Mouse (Mus musculus) hindbrain, embryonic 13.5 days (tissue): Measurements from ENCODE around the gene Kcnk4. TPM values are rescaled to one million over a fixed set of nuclear protein-coding genes. Genes with fewer than 3 reads are reported as not detected.

ENCODE experiments used
- ATAC-seq: fragments of 200-750 bp; cut with Nextera tagmentation; 2 replicates; pipeline ENCODE4 v1.8.0; 2017; ENCODE audit warnings: moderate TSS enrichment; ENCODE audit not compliant: low FRiP score
- H3K27ac ChIP-seq: fragments of 300-500 bp; sonication (generic); 2 replicates; pipeline ENCODE4 v1.5.1; 2015; ENCODE audit warnings: inconsistent platforms, mild to moderate bottlenecking, moderate library complexity
- H3K27me3 ChIP-seq: fragments of 300-500 bp; sonication (generic); 2 replicates; pipeline ENCODE4 v1.6.1; 2015; ENCODE audit warnings: mild to moderate bottlenecking, inconsistent platforms
- H3K36me3 ChIP-seq: fragments of 300-500 bp; sonication (generic); 2 replicates; pipeline ENCODE4 v1.6.1; 2015; ENCODE audit warnings: mild to moderate bottlenecking, inconsistent platforms
- H3K4me1 ChIP-seq: fragments of 300-500 bp; sonication (generic); replicated peaks from 2 replicates; pipeline ENCODE4 v1.6.1; 2015; ENCODE audit warnings: inconsistent platforms
- H3K4me2 ChIP-seq: fragments of 300-500 bp; sonication (generic); 2 replicates; pipeline ENCODE4 v1.6.1; 2015; ENCODE audit warnings: inconsistent platforms, mild to moderate bottlenecking, moderate library complexity
- H3K4me3 ChIP-seq: fragments of 300-500 bp; sonication (generic); 2 replicates; pipeline ENCODE4 v1.5.1; 2015; ENCODE audit warnings: mild to moderate bottlenecking, inconsistent platforms
- H3K9ac ChIP-seq: fragments of 300-500 bp; sonication (generic); 2 replicates; pipeline ENCODE4 v1.6.1; 2015; ENCODE audit warnings: mild to moderate bottlenecking, inconsistent platforms
- H3K9me3 ChIP-seq: fragments of 300-500 bp; sonication (generic); 2 replicates; pipeline ENCODE4 v1.6.1; 2016; ENCODE audit warnings: inconsistent platforms
- WGBS: fragments of 180-500 bp; shearing (Covaris S2); methylation state at CpG from one replicate; pipeline ENCODE4 v1.1.7; 2015; 5-methylcytosine and 5-hydroxymethylcytosine counted together
- polyA plus RNA-seq: library from polyadenylated mRNA; unstranded; fragments of >200 nt; fragmentation: Nextera tagmentation; extraction: Ambion mirVana; gene quantifications from 2 replicates; pipeline ENCODE4 v1.2.1, GENCODE M21; 2015

Gene Kcnk4
- polyA plus RNA-seq, 1 experiment from 2014 or later: 1.7 TPM

DNA sequence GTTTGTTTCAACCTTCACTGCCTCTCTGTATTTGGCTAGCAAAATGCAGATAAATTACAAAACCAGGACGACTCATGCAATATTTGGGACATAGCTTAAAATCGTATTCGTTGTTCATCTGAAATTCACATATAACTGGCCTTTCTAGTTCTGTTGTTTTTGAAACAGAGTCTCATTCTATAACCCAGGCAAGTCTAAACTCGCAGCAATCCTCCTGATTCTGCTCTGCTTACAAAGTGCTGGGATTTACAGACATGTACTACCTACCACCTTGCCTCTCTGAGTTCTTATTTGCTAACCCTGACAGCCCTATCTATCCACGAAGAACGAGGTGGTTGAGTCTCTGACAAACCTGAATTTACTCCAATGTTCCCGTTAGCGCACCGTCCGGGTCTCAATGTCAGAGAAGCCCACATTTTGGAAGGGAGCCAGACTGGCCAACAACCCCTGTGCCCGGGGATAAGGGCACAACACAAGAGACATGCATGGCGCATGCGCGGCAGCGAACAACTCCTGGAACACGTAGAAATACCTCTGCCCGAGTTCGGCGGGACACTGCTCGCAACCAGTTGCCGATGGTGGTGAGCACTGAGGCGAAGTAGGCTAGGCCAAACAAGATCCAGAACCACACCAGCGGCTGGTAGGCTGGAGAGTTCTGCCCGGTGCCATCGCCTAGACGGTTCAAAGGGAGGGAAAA lies 7.6 kb downstream of the Kcnk4 start:
- Histone ChIP-seq H3K36me3 (no peaks in the 10 kb centered on the region), H3K27ac (no peak overlapping the region), H3K4me1 (peaks cover 39% of the 10 kb centered on the region), H3K4me2 (peak overlapping the region; percentile 36), H3K4me3 (peak overlapping the region; percentile 23), H3K27me3 (peaks cover 90% of the 10 kb centered on the region), H3K9me3 (no peaks in the 10 kb centered on the region), H3K9ac (0 out of 2 replicates have a peak overlapping the region, but pooled peaks have one; percentile 9)
- no peak for ATAC-seq
- WGBS: 11% methylated on average over 26 of the region's 26 CpGs

DNA sequence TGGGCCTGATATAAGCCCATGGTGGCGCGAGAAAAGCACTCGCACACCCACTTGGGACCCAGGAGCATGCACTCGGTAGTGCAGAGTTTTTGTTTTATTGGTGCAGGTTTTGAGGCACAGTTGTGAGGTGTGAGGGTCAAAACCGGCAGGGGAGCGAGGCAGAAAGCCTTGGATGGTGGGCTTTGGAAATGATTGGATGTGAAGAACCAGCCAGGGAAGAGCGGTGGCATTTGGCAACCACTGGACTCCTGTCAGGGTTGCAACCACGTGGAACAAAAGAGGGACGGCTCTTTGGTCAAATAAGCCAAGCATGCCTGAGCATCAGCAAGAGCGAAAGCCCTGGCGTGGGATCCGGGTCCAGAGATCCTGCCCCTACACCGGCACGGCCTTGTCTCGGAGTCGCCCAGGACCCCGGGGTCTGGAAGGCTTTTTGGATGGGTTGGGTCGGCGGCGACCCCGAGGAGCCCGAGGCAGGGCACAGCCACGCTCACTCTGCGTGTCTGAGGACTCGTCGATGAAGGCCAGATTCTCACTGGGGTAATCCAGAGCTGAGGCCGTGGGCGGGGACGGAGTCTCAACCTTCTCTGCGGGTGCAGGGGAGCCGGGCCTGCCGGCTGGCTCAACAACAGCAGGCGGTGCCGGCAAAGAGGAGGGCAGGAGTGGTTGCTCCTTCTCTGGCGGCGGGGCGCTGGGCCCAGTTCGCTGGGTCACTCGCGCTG lies 8.5 kb downstream of the Kcnk4 start:
- WGBS: 4% methylated on average over 38 of the region's 40 CpGs
- Histone ChIP-seq H3K4me1 (peaks cover 42% of the 10 kb centered on the region), H3K4me2 (peak overlapping the region; percentile 27; the same call in 1 of the 2 replicates), H3K36me3 (no peaks in the 10 kb centered on the region), H3K9ac (no peak overlapping the region), H3K4me3 (peak overlapping the region; percentile 14; the same call in 1 of the 2 replicates), H3K27ac (no peak overlapping the region), H3K27me3 (peaks cover 80% of the 10 kb centered on the region), H3K9me3 (no peaks in the 10 kb centered on the region)
- no peak for ATAC-seq

DNA sequence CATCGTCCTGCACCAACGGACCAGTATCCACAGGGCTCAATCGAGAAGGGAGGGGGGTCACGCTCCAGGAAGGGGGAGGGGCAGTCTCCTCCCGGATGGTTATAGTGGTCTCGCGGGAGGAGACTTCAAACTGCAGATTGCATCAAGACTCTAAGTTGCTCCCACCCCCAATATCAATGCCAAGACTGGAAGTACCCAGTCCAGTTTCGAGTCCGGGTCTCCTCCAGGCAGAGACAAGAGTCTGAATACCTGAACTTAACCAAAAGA lies 9.1 kb downstream of the Kcnk4 start, which contains the start of gene Catsperz:
Gene Catsperz (minus strand): TSS at position 74 of the 267 bp plus-strand sequence.
- Histone ChIP-seq H3K4me3 (peak within 1 kb of the TSS; percentile 14; the same call in 1 of the 2 replicates), H3K27ac (no peak within 1 kb of the TSS), H3K36me3 (no peaks in the 10 kb centered on the region), H3K4me2 (peak within 1 kb of the TSS; percentile 27), H3K9me3 (no peaks in the 10 kb centered on the region), H3K4me1 (peaks cover 47% of the 10 kb centered on the region), H3K9ac (no peak within 1 kb of the TSS), H3K27me3 (peaks cover 75% of the 10 kb centered on the region)
- WGBS: 5% methylated on average over 9 of the region's 9 CpGs
- no peak for ATAC-seq

DNA sequence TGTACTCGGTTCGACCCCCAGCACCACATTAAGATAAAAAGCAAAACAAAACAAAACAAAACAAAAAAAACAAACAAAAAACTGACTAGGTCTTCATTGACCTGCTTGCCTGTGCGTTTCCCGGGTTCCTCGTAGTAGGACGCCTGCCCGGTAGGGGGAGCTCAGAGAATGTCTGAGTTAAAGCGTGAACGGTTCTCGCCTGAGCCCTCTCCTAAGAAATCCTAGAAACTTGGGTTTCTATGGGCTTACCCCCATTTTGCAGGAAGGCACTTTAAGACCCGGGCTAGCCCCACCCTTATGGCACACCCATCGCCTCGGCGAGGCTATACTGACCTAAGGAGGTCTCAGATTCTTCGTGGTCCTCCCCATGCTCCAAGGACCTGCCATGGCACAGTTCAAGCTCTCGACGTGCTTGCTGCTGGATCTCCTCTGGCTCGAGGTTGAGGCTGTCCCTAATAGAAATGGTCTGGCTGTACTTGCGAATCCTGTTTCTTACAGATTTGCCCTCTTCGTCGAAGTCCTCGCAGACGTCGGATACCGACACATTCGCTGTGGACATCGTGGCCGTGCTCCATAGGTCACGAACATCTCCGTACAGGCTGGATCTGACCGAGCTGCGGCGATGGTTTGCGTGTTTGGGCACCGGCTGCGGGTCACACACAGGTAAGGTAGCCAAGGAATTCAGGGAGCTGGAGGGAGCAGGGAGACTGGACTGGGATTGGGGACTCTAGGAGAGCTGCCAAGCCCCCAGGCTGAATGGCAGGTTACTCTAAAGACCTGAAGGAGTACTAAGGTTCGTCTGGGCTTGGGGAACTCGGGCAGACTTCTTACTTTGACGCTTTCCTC lies 9.6 kb downstream of the Kcnk4 start:
- no peaks in the 10 kb centered on the region for H3K9me3 ChIP-seq
- 4% methylated on average over 39 of the region's 39 CpGs for WGBS

DNA sequence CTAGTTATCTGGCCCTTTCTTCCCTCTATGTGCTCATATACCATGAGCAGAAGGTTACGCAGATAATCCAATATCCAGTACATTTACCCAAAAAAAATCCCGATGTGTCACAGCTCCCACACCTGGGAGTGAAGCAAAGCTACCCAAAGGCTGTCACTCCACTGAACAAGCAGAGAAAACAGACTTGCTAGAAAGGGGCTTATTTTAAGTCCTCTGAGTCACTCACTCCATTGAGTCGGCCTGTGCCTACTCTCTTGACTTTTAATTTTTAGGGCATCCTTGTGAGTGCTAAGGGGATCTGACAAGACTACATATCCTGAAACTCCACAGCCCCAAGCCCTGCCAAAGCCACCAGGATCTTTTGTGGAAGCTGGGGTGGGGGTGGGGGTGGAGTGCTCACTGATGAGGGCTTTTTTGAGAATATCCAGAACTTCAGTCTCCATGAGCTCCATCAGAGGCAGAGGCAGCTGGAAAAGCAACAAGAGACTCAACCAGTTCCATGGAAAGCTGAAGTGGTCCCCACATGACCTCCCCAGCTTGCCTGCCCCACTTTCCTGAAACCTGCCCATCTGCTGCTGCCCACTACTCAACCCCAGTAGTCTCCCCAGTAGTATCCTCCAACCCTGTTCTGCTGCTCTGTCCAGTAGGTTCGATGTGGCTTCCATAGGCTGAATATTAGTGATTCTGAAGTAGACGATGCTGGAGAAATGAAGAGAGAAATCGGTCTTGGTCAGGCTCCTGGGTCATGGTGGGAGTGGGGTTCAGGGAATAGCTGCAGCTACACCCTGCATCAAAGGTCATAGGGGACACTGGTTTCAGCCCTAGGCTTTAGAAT lies 11.2 kb downstream of the Kcnk4 start:
- Histone ChIP-seq H3K27ac (no peak overlapping the region), H3K9ac (0 out of 2 replicates have a peak overlapping the region, but pooled peaks have one; percentile 65), H3K27me3 (peaks cover 57% of the 10 kb centered on the region), H3K4me3 (no peak overlapping the region), H3K4me1 (peaks cover 61% of the 10 kb centered on the region), H3K36me3 (peaks cover 4% of the 10 kb centered on the region; the same call in 1 of the 2 replicates), H3K4me2 (peak overlapping the region; percentile 96; the same call in 1 of the 2 replicates), H3K9me3 (no peaks in the 10 kb centered on the region)
- 63% methylated on average over 6 of the region's 6 CpGs for WGBS
- ATAC-seq: no peak

More for the DNA sequence above, 9.6 kb downstream of the Kcnk4 start:
- Histone ChIP-seq H3K4me3 (peak overlapping the region; percentile 14; the same call in 1 of the 2 replicates), H3K36me3 (no peaks in the 10 kb centered on the region), H3K27ac (no peak overlapping the region), H3K27me3 (peaks cover 71% of the 10 kb centered on the region), H3K4me1 (peaks cover 53% of the 10 kb centered on the region), H3K9ac (no peak overlapping the region), H3K4me2 (peak overlapping the region; percentile 27)
- ATAC-seq: no peak

DNA sequence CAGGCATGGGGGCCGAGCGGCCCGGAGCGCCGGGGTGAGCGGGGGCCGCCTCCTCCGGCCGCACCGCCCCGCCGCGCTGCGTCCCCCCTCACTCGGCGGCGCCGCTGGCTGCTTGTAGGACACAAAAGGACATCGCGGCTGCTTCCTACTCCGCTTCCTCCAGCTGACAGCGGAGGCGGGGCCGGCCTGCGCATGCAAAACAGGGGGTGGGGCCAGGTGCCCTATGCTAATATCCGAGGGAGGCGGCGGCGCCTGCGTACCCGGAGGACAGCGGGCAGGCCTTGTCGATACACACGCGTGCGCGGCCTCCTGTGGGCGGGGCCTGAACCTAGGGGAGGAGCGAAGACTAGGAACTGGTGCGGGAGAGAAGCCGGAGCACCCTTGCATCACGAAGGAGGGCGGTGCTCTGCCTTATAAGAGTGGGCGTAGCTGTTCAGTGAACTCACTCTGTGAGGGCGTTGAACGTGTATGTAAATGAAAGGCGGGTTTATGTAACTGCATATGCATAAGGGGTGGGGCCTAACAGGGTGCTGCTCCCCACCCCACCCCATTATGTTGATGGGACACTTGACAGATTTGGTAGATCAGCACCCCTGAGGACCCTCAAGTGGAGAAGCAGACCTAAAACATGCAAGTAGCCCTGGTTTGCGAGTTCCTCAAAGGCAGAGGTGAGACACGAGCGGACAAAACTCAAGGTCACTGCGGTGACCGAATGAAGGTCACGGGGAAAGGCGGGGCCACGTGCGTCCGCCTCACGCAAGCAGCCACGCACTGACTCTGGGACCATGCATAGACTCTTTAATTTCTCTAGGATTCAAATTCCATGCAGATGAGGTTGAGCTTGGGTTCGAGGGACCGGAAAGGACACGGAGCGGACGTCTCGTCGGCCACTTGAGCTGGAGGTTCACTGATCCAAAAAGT lies 12.4 kb downstream of the Kcnk4 start, which contains the start of gene Esrra:
Gene Esrra (minus strand): TSS at position 167 of the 921 bp plus-strand sequence.
- Histone ChIP-seq H3K27me3 (peaks cover 45% of the 10 kb centered on the region), H3K36me3 (peaks cover 5% of the 10 kb centered on the region; the same call in 1 of the 2 replicates), H3K27ac (peak within 1 kb of the TSS; percentile 94), H3K9ac (peak within 1 kb of the TSS; percentile 92), H3K9me3 (no peaks in the 10 kb centered on the region), H3K4me3 (peak within 1 kb of the TSS; percentile 80), H3K4me1 (peaks cover 53% of the 10 kb centered on the region), H3K4me2 (peak within 1 kb of the TSS; percentile 96)
- 2% methylated on average over 56 of the region's 66 CpGs for WGBS
- peak; percentile 94 for ATAC-seq

DNA sequence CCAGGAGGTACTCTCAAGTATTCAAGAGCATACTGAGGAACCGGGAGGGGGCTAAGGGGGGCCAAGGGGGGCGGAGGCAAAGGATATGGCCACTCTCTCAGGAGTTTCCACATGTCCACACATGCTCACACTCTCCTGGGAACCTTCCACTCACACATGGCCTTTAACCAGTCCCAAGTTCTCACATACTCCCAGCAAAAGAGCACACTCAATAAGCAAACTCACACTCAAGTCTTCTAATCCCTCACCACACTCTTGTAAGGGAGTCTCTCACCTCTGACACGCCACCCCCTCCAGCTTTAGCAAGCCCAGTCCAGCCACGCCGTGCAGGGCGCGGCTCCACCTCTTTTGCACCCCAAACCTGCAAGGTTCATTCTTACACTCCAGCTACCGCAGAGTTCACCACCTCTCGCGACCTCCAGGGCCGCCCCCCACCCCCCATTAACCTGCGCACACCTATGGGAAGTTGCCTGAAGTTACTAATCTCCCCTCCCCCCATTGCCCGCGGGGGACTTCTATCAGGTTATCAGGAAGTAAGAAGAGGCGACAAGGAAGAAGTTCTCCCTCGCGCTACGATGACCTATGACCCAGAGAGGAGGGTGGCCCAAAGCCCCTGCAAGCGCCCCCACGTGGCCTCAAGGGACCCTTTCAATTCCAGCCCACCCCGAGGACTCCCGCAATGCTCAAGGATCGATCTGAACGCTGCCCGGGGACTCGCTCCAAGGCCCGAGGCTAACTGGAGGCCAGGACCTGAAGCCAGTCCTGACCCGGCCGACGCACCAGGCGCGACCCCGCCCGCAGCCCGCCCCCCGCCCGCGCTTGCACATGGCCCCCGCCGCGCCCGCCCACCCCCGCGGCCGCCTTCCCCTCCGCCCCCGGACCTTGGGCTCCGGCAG lies 13.3 kb downstream of the Kcnk4 start:
- Histone ChIP-seq H3K9me3 (no peaks in the 10 kb centered on the region), H3K4me1 (peaks cover 50% of the 10 kb centered on the region), H3K4me3 (peak overlapping the region; percentile 80), H3K9ac (peak overlapping the region; percentile 92), H3K27me3 (peaks cover 36% of the 10 kb centered on the region), H3K27ac (peak overlapping the region; percentile 94), H3K4me2 (peak overlapping the region; percentile 96), H3K36me3 (peaks cover 12% of the 10 kb centered on the region; the same call in 1 of the 2 replicates)
- 3% methylated on average over 29 of the region's 48 CpGs for WGBS
- ATAC-seq: no peak; the same call in 1 of the 2 replicates

DNA sequence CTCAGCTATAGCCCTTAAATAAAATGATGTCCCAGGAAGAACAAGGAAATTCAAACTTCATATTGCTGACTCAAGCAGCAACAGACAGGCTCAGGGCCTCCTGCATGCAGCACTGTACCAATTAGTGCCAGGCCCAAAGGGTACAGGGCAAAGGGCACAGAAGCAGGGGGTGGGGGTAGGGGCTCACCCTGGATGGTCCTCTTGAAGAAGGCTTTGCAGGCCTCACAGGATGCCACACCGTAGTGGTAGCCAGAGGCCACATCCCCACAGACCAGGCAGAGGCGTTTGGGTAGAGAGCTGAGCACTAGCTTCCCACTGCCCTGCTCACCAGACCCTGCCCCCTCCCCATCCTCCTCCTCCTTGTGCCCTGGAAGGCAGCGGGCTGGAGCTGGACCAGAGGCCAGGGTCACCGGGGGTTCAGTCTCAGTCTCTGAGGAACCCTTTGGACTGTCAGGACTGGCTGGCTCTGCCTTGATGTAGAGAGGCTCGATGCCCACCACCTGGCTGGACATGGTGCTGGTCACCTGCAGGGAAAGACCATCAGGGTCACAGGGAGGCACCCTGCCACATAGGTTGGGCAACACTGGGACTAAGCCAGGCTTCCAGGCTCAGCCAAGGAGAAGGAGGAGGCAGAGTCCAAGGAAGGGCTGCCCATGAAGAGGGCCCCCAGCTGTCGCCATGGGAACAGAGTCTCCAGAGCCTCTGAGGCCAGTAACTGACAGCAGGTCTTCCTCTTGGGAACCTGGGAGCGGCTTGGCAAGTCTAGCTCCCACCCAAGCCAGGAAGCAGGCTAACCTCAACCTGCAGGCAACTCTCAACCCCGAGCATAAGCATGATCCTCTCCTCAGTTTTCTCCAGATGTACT lies 14.2 kb downstream of the Kcnk4 start:
- Histone ChIP-seq H3K27me3 (peaks cover 27% of the 10 kb centered on the region), H3K4me1 (peaks cover 43% of the 10 kb centered on the region), H3K36me3 (peaks cover 12% of the 10 kb centered on the region; the same call in 1 of the 2 replicates), H3K4me3 (peak overlapping the region; percentile 80), H3K9me3 (no peaks in the 10 kb centered on the region), H3K9ac (peak overlapping the region; percentile 92), H3K27ac (peak overlapping the region; percentile 94; the same call in 1 of the 2 replicates), H3K4me2 (peak overlapping the region; percentile 96)
- WGBS: 42% methylated on average over 8 of the region's 8 CpGs
- no peak for ATAC-seq

DNA sequence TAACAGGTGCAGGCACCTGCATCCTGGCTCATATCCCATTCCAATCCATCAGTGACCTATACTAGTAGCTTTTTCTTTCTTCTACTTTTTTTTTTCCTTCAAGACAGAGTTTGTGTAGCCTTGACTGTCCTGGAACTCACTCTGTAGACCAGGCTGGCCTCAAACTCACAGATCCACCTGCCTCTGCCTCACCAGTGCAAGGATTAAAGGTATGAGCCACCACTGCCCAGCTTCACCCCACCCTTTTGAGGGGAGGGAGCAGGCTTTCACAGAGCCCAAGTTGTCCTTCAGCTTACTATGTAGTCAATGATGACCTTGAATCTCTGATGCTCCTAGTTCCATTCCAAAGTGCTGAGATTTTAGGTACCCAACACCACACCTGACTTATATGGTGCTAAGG lies 14.9 kb downstream of the Kcnk4 start:
- no peak overlapping the region for H3K27ac ChIP-seq
- peak overlapping the region; percentile 92; the same call in 1 of the 2 replicates for H3K9ac ChIP-seq
- ATAC-seq: no peak
- peaks cover 14% of the 10 kb centered on the region; the same call in 1 of the 2 replicates for H3K36me3 ChIP-seq
- peaks cover 37% of the 10 kb centered on the region for H3K4me1 ChIP-seq
- H3K4me3 ChIP-seq: no peak overlapping the region
- H3K4me2 ChIP-seq: peak overlapping the region; percentile 96; the same call in 1 of the 2 replicates
- H3K9me3 ChIP-seq: no peaks in the 10 kb centered on the region
- H3K27me3 ChIP-seq: peaks cover 20% of the 10 kb centered on the region
